Comparison of ENCODE assay signal across 24 mouse cellular contexts in the genomic region with DNA sequence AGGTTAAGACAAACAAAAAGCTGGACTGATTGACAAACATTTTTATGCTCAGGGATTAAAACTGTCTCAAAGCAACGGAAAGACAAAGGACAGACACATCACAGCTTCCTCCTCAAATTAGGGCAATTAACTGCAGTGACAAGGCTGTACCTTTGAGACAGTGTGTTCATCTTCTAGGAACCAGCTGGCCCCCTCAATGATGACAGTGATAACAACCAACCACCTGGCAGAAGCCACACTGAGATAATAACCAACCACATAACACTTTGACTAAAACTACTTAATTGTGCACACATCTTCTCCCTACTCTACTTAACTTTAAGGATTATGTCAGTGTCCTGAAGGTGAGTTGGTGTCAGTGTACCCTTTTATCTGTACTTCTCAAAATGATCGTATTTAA.
DNase-seq lines count a peak whose midpoint lies in the region; ATAC-seq and TF ChIP-seq lines count a peak whose summit lies in the region.
"Had no signal": no experiment of that assay in that cellular context is flagged by ENCODE, and none has a peak within 500 bp of the region (broad histone marks: within the 10 kb centered on the region; RNA-seq: fewer than 3 reads in every experiment).

No protein-coding gene starts in this region.

- no peak overlapping the region for H3K9ac ChIP-seq in liver, embryonic 12.5 days
- no peak overlapping the region for H3K9ac ChIP-seq in liver, embryonic 16.5 days (ENCODE audit: low read depth, low read length)
- no peak overlapping the region for H3K9ac ChIP-seq in heart, embryonic 12.5 days
- H3K9ac ChIP-seq: embryonic facial prominence, embryonic 15.5 days; heart, embryonic 15.5 days; hindbrain, embryonic 14.5 days had no signal

- 41% methylated on average over 2 of the region's 2 CpGs for WGBS in liver, embryonic 12.5 days (ENCODE audit: insufficient replicate concordance)
- 31% methylated on average over 2 of the region's 2 CpGs for WGBS in liver, embryonic 16.5 days (ENCODE audit: insufficient replicate concordance)
- 65% methylated on average over 2 of the region's 2 CpGs for WGBS in heart, embryonic 12.5 days

- no peak overlapping the region for H3K4me3 ChIP-seq in liver, embryonic 12.5 days
- H3K4me3 ChIP-seq in liver, embryonic 16.5 days (ENCODE audit: low read depth, low read length) = no peak overlapping the region
- H3K4me3 ChIP-seq in heart, embryonic 12.5 days = no peak overlapping the region
- no peak overlapping the region for H3K4me3 ChIP-seq in layer of hippocampus, adult 2 months
- H3K4me3 ChIP-seq: embryonic facial prominence, embryonic 15.5 days; erythroblast, embryonic 14.5 days; forebrain, embryonic 10.5 days; gastrocnemius, adult 2 months; heart, embryonic 10.5 days; heart, embryonic 15.5 days had no signal

- no peaks in the 10 kb centered on the region for H3K36me3 ChIP-seq in liver, embryonic 12.5 days
- H3K36me3 ChIP-seq in liver, embryonic 16.5 days (ENCODE audit: control insufficient read depth, insufficient read depth) = no peaks in the 10 kb centered on the region
- H3K36me3 ChIP-seq in heart, embryonic 12.5 days = no peaks in the 10 kb centered on the region
- H3K36me3 ChIP-seq: embryonic facial prominence, embryonic 15.5 days; forebrain, embryonic 10.5 days; heart, embryonic 10.5 days; heart, embryonic 15.5 days had no signal

- no peak for TF ChIP-seq CTCF in layer of hippocampus, adult 2 months (conservative IDR thresholded peaks at IDR 0.05)

- H3K4me1 ChIP-seq in liver, embryonic 12.5 days = peaks cover 14% of the 10 kb centered on the region
- no peaks in the 10 kb centered on the region; the same call in 1 of the 2 replicates for H3K4me1 ChIP-seq in liver, embryonic 16.5 days (ENCODE audit: control insufficient read depth, low read depth, low read length)
- no peaks in the 10 kb centered on the region for H3K4me1 ChIP-seq in heart, embryonic 12.5 days (replicated peaks)
- H3K4me1 ChIP-seq: embryonic facial prominence, embryonic 15.5 days; forebrain, embryonic 10.5 days; heart, embryonic 10.5 days; heart, embryonic 15.5 days had no signal

- peak; percentile 41 for DNase-seq in c-Kit-positive CD71-positive TER-119-negative erythroid progenitor cells, embryonic 14.5 days (ENCODE audit: low read depth)
- no peak for DNase-seq in layer of hippocampus, adult 8-10 months (ENCODE audit: low spot score in 2 of 2)
- DNase-seq in heart, adult 11 months = no peak
- no peak for DNase-seq in layer of hippocampus, adult 2 months (ENCODE audit: low spot score in 2 of 2)
- DNase-seq: adrenal gland, postnatal 14 days; cerebellum, adult 2 months; cerebellum, postnatal 14 days; embryo, embryonic 11 days; gastrocnemius, adult 2 months; gastrocnemius, postnatal 36 days; heart, adult 18-20 months; heart, postnatal 14 days had no signal

- peak overlapping the region; percentile 20 for H3K4me2 ChIP-seq in liver, embryonic 12.5 days
- H3K4me2 ChIP-seq in liver, embryonic 16.5 days (ENCODE audit: low read depth, low read length) = 0 out of 2 replicates have a peak overlapping the region, but pooled peaks have one; percentile 5
- no peak overlapping the region for H3K4me2 ChIP-seq in heart, embryonic 12.5 days
- H3K4me2 ChIP-seq: embryonic facial prominence, embryonic 15.5 days; heart, embryonic 15.5 days; hindbrain, embryonic 14.5 days had no signal

- H3K27ac ChIP-seq in liver, embryonic 12.5 days = no peak overlapping the region
- no peak overlapping the region for H3K27ac ChIP-seq in liver, embryonic 16.5 days (ENCODE audit: low read length)
- no peak overlapping the region for H3K27ac ChIP-seq in heart, embryonic 12.5 days (ENCODE audit: poor library complexity, severe bottlenecking)
- H3K27ac ChIP-seq in layer of hippocampus, adult 2 months = no peak overlapping the region
- H3K27ac ChIP-seq: embryonic facial prominence, embryonic 15.5 days; forebrain, embryonic 10.5 days; gastrocnemius, adult 2 months; heart, embryonic 10.5 days; heart, embryonic 15.5 days; hindbrain, embryonic 14.5 days had no signal

- peak; percentile 90 for ATAC-seq in liver, embryonic 12.5 days
- ATAC-seq in liver, embryonic 16.5 days (ENCODE audit: low read depth) = peak; percentile 74
- no peak for ATAC-seq in heart, embryonic 12.5 days (ENCODE audit: insufficient number of reproducible peaks, low FRiP score)
- ATAC-seq: activated CD4-positive, CD25-positive, alpha-beta regulatory T cell, adult 4 months; forebrain, embryonic 14.5 days; Patski had no signal

- no peaks in the 10 kb centered on the region for H3K27me3 ChIP-seq in liver, embryonic 12.5 days (replicated peaks)
- no peaks in the 10 kb centered on the region for H3K27me3 ChIP-seq in liver, embryonic 16.5 days (ENCODE audit: control insufficient read depth, insufficient read depth, low read depth, low read length)
- no peaks in the 10 kb centered on the region for H3K27me3 ChIP-seq in heart, embryonic 12.5 days (replicated peaks)
- H3K27me3 ChIP-seq: embryonic facial prominence, embryonic 15.5 days; heart, embryonic 15.5 days had no signal

- H3K9me3 ChIP-seq in liver, embryonic 12.5 days (replicated peaks) = no peaks in the 10 kb centered on the region
- H3K9me3 ChIP-seq in liver, embryonic 16.5 days (replicated peaks; ENCODE audit: control insufficient read depth, low read length) = no peaks in the 10 kb centered on the region
- no peaks in the 10 kb centered on the region for H3K9me3 ChIP-seq in heart, embryonic 12.5 days (replicated peaks)
- H3K9me3 ChIP-seq: embryonic facial prominence, embryonic 15.5 days; forebrain, embryonic 10.5 days; heart, embryonic 10.5 days; heart, embryonic 15.5 days had no signal
